Mouse (Mus musculus): ENCODE results near the gene Fkbp5. TPM values are rescaled to one million over a fixed set of nuclear protein-coding genes. Genes with fewer than 3 reads are reported as not detected.

The Fkbp5 gene
- polyA plus RNA-seq, 1 experiment from 2014 or later, result 37.4 TPM

DNA sequence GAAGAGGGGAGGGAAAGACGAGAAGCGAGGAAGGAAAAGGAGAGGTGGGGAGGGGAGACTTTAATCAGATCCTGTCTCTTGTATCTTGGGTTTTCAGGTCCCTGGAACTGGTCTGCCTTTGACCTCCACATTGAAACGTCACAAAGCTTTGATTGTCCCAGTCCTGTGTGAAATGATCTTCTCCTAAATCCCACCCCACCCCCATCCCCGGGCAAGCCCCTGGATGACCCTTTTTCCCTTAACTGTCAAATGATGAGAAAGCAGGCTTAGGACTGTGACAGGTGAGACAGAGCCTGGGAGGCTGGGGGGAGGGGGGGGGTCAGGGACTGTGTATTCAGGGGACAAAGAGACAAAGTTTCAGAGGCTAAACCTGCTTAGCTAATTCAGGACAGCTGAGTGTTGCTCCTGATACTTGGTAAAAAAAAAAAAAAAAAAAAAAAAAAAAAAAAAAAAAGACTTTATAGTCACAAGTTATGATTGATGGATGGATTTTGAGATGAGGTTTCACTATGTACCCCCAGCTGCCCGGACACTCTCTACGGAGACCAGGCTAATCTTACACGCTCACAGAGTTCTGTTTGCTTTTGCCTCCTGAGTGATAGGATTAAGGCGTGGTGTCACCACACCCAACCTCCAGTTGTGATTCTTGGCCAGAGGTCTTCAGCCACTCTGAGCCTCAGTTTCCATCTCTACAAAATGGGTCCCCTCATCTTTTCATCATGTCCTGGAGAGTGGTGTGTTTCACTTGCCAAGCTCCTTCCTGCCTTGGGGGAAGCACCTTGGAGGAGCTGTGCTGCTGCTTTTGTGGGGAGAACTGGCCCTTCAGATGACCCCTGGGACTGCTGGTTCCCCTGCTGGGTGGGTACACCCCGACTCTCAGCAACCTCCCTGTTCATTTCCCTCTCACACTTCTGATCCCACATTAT lies 5.4 kb downstream of the Fkbp5 start:
- 38% methylated on average over 9 of the region's 9 CpGs for WGBS
- Histone ChIP-seq H3K9me3 (no peaks in the 10 kb centered on the region), H3K27ac (no peak overlapping the region), H3K36me3 (replicated peaks) (no peaks in the 10 kb centered on the region), H3K27me3 (peaks cover 39% of the 10 kb centered on the region), H3K9ac (no peak overlapping the region), H3K4me3 (replicated peaks) (no peak overlapping the region), H3K4me2 (peak overlapping the region; percentile 39; the same call in 1 of the 2 replicates), H3K4me1 (peaks cover 21% of the 10 kb centered on the region)
- ATAC-seq (ENCODE audit: low FRiP score), result no peak

- Histone ChIP-seq H3K9me3 (no peaks in the 10 kb centered on the region), H3K4me3 (replicated peaks) (no peak overlapping the region), H3K36me3 (replicated peaks) (no peaks in the 10 kb centered on the region), H3K9ac (no peak overlapping the region), H3K4me2 (peak overlapping the region; percentile 39), H3K4me1 (peaks cover 21% of the 10 kb centered on the region), H3K27ac (no peak overlapping the region), H3K27me3 (peaks cover 32% of the 10 kb centered on the region)
- ATAC-seq (ENCODE audit: low FRiP score), result no peak
- WGBS, result 6% methylated on average over 28 of the region's 28 CpGs
These were observed 6.6 kb downstream of the Fkbp5 start for GRCm38 (mm10) chr17:28510445-28511342.

- no peak for ATAC-seq (ENCODE audit: low FRiP score)
- H3K4me1 ChIP-seq, result peaks cover 21% of the 10 kb centered on the region
- H3K4me3 ChIP-seq (replicated peaks), result no peak overlapping the region
- H3K4me2 ChIP-seq, result no peak overlapping the region
- H3K9ac ChIP-seq, result no peak overlapping the region
- no peak overlapping the region for H3K27ac ChIP-seq
- H3K36me3 ChIP-seq (replicated peaks), result no peaks in the 10 kb centered on the region
- H3K27me3 ChIP-seq, result peaks cover 17% of the 10 kb centered on the region
- WGBS, result 27% methylated on average over 5 of the region's 5 CpGs
- H3K9me3 ChIP-seq, result no peaks in the 10 kb centered on the region
These were observed 9.8 kb downstream of the Fkbp5 start for GRCm38 (mm10) chr17:28507496-28507895.

DNA sequence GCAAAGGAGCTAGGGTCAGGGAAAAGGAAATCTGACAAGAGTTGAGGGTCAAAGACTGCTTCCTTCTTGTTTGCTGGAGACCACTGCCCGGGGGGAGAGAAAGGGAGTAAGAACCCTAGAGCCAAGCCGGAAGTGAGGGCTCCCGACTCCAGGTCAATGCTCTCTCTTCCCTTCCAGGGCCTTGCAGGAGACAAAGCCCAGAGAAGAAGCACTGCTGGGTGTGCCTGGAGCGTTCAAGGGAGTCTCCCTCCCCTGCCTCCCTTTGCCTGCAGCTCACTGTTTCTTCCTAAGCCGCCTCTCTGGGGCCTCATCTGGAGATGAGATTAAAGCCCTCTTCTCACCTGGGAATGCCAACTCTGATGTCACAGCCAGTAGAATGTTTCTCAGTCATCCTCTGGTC lies 10.4 kb downstream of the Fkbp5 start:
- no peak for ATAC-seq (ENCODE audit: low FRiP score)
- H3K4me1 ChIP-seq, result peaks cover 21% of the 10 kb centered on the region
- WGBS, result 34% methylated on average over 5 of the region's 5 CpGs
- H3K9me3 ChIP-seq, result no peaks in the 10 kb centered on the region
- H3K36me3 ChIP-seq (replicated peaks), result no peaks in the 10 kb centered on the region
- H3K27me3 ChIP-seq, result peaks cover 17% of the 10 kb centered on the region
- H3K4me2 ChIP-seq, result no peak overlapping the region
- no peak overlapping the region for H3K4me3 ChIP-seq (replicated peaks)
- H3K27ac ChIP-seq, result no peak overlapping the region
- no peak overlapping the region for H3K9ac ChIP-seq

GRCm38 (mm10) chr17:28505591-28505990 lies 11.7 kb downstream of the Fkbp5 start:
- Histone ChIP-seq H3K4me3 (replicated peaks) (no peak overlapping the region), H3K36me3 (replicated peaks) (no peaks in the 10 kb centered on the region), H3K9ac (no peak overlapping the region), H3K9me3 (no peaks in the 10 kb centered on the region), H3K27me3 (peaks cover 7% of the 10 kb centered on the region), H3K27ac (no peak overlapping the region), H3K4me1 (peaks cover 9% of the 10 kb centered on the region; the same call in 1 of the 2 replicates), H3K4me2 (no peak overlapping the region)
- 92% methylated on average over 4 of the region's 4 CpGs for WGBS
- ATAC-seq (ENCODE audit: low FRiP score), result no peak

DNA sequence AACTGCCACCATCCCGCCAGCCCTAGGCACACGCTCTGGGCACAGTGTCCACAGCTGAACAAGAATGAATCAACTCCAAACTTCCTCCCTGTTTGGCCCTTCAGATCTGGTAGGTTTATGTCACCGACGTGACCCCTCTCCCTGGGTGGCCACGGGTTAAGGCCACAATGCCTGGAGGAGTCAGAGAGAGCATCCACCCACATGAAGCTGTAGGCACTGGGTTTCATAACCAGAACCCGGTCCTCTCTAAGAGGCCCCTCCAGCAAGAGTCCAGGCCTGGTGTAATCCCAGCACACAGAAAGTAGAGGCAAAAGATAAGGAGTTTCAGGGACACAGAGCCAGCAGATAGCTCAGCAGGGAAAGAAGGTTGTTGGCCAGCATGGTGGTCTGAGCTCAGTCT lies 13.1 kb downstream of the Fkbp5 start:
- no peak for ATAC-seq (ENCODE audit: low FRiP score)
- Histone ChIP-seq H3K4me1 (peaks cover 6% of the 10 kb centered on the region; the same call in 1 of the 2 replicates), H3K4me2 (no peak overlapping the region), H3K27me3 (peaks cover 6% of the 10 kb centered on the region; the same call in 1 of the 2 replicates), H3K9me3 (no peaks in the 10 kb centered on the region), H3K27ac (no peak overlapping the region), H3K4me3 (replicated peaks) (no peak overlapping the region), H3K36me3 (replicated peaks) (no peaks in the 10 kb centered on the region), H3K9ac (no peak overlapping the region)
- WGBS, result 86% methylated on average over 6 of the region's 6 CpGs

GRCm38 (mm10) chr17:28502196-28502821 lies 15.0 kb downstream of the Fkbp5 start:
- H3K4me2 ChIP-seq, result no peak overlapping the region
- H3K36me3 ChIP-seq (replicated peaks), result no peaks in the 10 kb centered on the region
- H3K27me3 ChIP-seq, result peaks cover 3% of the 10 kb centered on the region; the same call in 1 of the 2 replicates
- WGBS, result 77% methylated on average over 7 of the region's 7 CpGs
- H3K9me3 ChIP-seq, result no peaks in the 10 kb centered on the region
- no peak overlapping the region for H3K27ac ChIP-seq
- no peak overlapping the region for H3K9ac ChIP-seq
- H3K4me3 ChIP-seq (replicated peaks), result no peak overlapping the region
- no peak for ATAC-seq (ENCODE audit: low FRiP score)
- H3K4me1 ChIP-seq, result peaks cover 3% of the 10 kb centered on the region; the same call in 1 of the 2 replicates

- Histone ChIP-seq H3K9me3 (no peaks in the 10 kb centered on the region), H3K27ac (no peak overlapping the region), H3K4me3 (replicated peaks) (no peak overlapping the region), H3K4me2 (no peak overlapping the region), H3K9ac (no peak overlapping the region), H3K4me1 (no peaks in the 10 kb centered on the region), H3K27me3 (no peaks in the 10 kb centered on the region), H3K36me3 (replicated peaks) (no peaks in the 10 kb centered on the region)
- WGBS, result 81% methylated on average over 3 of the region's 3 CpGs
- no peak for ATAC-seq (ENCODE audit: low FRiP score)
These were observed 16.9 kb downstream of the Fkbp5 start for GRCm38 (mm10) chr17:28500465-28500864.

DNA sequence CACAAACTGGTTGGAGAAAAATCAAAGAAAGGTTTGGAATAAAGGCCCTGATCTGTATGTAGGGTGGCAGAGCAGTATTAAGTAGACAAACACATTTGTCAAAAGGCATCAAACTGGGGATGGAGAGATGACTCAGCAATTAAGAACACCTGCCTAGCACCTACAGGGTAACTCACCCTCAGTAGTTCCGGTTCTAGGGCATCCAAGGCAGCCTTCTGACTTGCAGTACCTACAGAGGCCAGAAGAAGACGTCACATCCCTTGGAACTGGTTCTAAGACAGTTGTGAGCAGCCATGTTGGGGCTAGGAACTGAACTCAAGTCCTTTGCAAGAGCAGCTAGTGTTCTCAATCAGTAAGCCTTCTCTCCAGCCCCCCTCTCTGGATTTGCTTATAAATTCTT lies 18.1 kb downstream of the Fkbp5 start:
- H3K4me1 ChIP-seq, result no peaks in the 10 kb centered on the region
- H3K9ac ChIP-seq, result no peak overlapping the region
- no peaks in the 10 kb centered on the region for H3K36me3 ChIP-seq (replicated peaks)
- H3K4me2 ChIP-seq, result no peak overlapping the region
- 63% methylated on average over 2 of the region's 2 CpGs for WGBS
- no peaks in the 10 kb centered on the region for H3K9me3 ChIP-seq
- no peak overlapping the region for H3K27ac ChIP-seq
- ATAC-seq (ENCODE audit: low FRiP score), result no peak
- H3K4me3 ChIP-seq (replicated peaks), result no peak overlapping the region
- no peaks in the 10 kb centered on the region for H3K27me3 ChIP-seq

- 94% methylated on average over 8 of the region's 8 CpGs for WGBS
These were observed 21.5 kb downstream of the Fkbp5 start for GRCm38 (mm10) chr17:28495832-28496231.

DNA sequence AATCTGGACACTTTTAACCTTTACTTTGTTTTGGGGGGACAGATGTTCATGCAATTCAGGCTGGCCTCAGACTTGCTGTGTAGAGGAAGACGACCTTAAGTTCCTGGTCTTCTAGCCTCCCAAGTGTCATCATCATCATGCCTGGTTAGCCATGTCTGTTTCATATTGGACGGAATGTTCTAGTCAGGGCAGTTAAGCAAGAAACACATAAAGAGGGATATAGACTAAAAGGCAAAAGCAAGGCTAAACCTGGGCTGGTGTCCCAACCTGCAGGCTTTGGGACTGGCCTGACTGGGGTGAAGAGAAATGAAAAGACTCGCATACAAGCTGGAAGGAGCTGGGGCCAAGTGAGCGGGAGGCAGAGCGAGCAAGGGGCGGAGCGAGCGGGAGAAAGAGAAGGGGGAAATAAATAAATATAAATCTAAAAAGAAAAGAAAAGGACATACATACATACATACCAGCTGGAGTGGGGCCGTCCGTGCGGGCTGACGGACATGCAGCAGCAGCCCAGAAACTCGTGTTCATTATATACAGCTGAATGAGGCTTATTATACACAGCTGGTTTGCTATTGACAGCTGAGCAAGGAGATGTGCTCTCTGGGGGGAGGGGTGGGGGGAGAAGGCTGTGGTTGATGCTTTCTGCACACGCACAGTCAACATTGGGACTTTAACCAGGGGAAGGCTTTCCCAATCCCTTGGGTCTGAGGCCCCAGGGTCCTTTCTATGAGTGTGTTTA lies 26.1 kb downstream of the Fkbp5 start:
- Histone ChIP-seq H3K4me2 (no peak overlapping the region), H3K9me3 (no peaks in the 10 kb centered on the region), H3K27me3 (no peaks in the 10 kb centered on the region), H3K27ac (no peak overlapping the region), H3K9ac (no peak overlapping the region), H3K36me3 (replicated peaks) (no peaks in the 10 kb centered on the region), H3K4me1 (peaks cover 11% of the 10 kb centered on the region), H3K4me3 (replicated peaks) (no peak overlapping the region)
- no peak for ATAC-seq (ENCODE audit: low FRiP score)
- 57% methylated on average over 14 of the region's 14 CpGs for whole genome bisulfite sequencing

More at GRCm38 (mm10) chr17:28495832-28496231, 21.5 kb downstream of the Fkbp5 start:
- Histone ChIP-seq H3K4me3 (replicated peaks) (no peak overlapping the region), H3K9ac (no peak overlapping the region), H3K9me3 (no peaks in the 10 kb centered on the region), H3K4me1 (peaks cover 8% of the 10 kb centered on the region), H3K4me2 (no peak overlapping the region), H3K27me3 (no peaks in the 10 kb centered on the region), H3K36me3 (replicated peaks) (no peaks in the 10 kb centered on the region), H3K27ac (no peak overlapping the region)
- ATAC-seq (ENCODE audit: low FRiP score), result no peak

Measured in forebrain, embryonic 12.5 days (tissue).